Mouse (Mus musculus): Measurements from ENCODE around the gene Fzd1. TPM values are rescaled to one million over a fixed set of nuclear protein-coding genes. Genes with fewer than 3 reads are reported as not detected.

Fzd1 gene
- polyA plus RNA-seq, 2 experiments from 2014 or later, result not detected

- ATAC-seq, result no peak
Measured at GRCm38 (mm10) chr5:4742722-4743121, 15.1 kb downstream of the Fzd1 start.

- ATAC-seq, result no peak
Measured at GRCm38 (mm10) chr5:4737013-4737412, 20.8 kb downstream of the Fzd1 start.

GRCm38 (mm10) chr5:4735461-4735860 lies 22.4 kb downstream of the Fzd1 start:
- no peak for ATAC-seq

GRCm38 (mm10) chr5:4733239-4733638 lies 24.6 kb downstream of the Fzd1 start:
- no peak for ATAC-seq

- no peak for ATAC-seq
Measured at GRCm38 (mm10) chr5:4732241-4733229, 25.3 kb downstream of the Fzd1 start.

- no peak for ATAC-seq
Measured at GRCm38 (mm10) chr5:4731743-4732215, 26.1 kb downstream of the Fzd1 start.

- ATAC-seq, result no peak
Measured at GRCm38 (mm10) chr5:4731064-4731463, 26.8 kb downstream of the Fzd1 start.
